Mouse (Mus musculus) ES-E14 (cell line): ENCODE data around the gene Abcf3. TPM values are rescaled to one million over a fixed set of nuclear protein-coding genes. Genes with fewer than 3 reads are reported as not detected.

Experiments used
- DNase-seq: peaks from one replicate; pipeline ENCODE4 v3.0.0-alpha.2; 2013; ENCODE audit warnings: low read depth, low spot score
- H3K27ac ChIP-seq: 2 replicates; pipeline ENCODE4 v1.5.1; 2012; ENCODE audit warnings: low read depth, mild to moderate bottlenecking, low read length, moderate library complexity, mixed read lengths; ENCODE audit not compliant: poor library complexity, insufficient read depth, severe bottlenecking
- H3K36me3 ChIP-seq: 2 replicates; pipeline ENCODE4 v1.6.1; 2012; ENCODE audit warnings: mild to moderate bottlenecking, low read length, moderate library complexity, mixed read lengths; ENCODE audit not compliant: control insufficient read depth, poor library complexity, insufficient read depth, severe bottlenecking
- H3K4me1 ChIP-seq, 2 experiments: fragments of 150-350 bp in 1 of 2; sonication (generic) in 1 of 2; 2 replicates each; pipeline ENCODE4 v1.6.1; 2012; ENCODE audit warnings: low read length in 2 of 2, mild to moderate bottlenecking in 1 of 2, mixed read lengths in 1 of 2; ENCODE audit not compliant: control insufficient read depth in 2 of 2, insufficient read depth in 2 of 2, poor library complexity in 1 of 2
- H3K4me3 ChIP-seq, 2 experiments: fragments of 150-350 bp in 1 of 2; sonication (generic) in 1 of 2; 2 replicates each; pipeline ENCODE4 v1.5.1; 2012; ENCODE audit warnings: low read length in 2 of 2, low read depth in 1 of 2, mild to moderate bottlenecking in 1 of 2, mixed read lengths in 1 of 2; ENCODE audit not compliant: insufficient read depth in 1 of 2, poor library complexity in 1 of 2, severe bottlenecking in 1 of 2
- H3K9ac ChIP-seq: 2 replicates; pipeline ENCODE4 v1.6.1; 2012; ENCODE audit warnings: low read depth, mild to moderate bottlenecking, low read length, mixed read lengths; ENCODE audit not compliant: poor library complexity, insufficient read depth, severe bottlenecking
- H3K9me3 ChIP-seq: fragments of 150-350 bp; sonication (generic); 2 replicates; pipeline ENCODE4 v1.6.1; 2012; ENCODE audit warnings: low read depth, mild to moderate bottlenecking, low read length; ENCODE audit not compliant: control insufficient read depth, insufficient read depth
- CHD2 ChIP-seq: IDR thresholded peaks from 2 replicates; pipeline ENCODE4 v1.6.1; 2014; ENCODE audit warnings: mild to moderate bottlenecking, low read depth, low read length, inconsistent platforms
- HCFC1 ChIP-seq: IDR thresholded peaks from 2 replicates; pipeline ENCODE4 v1.6.1; 2012; ENCODE audit warnings: low read length, inconsistent platforms, borderline replicate concordance; ENCODE audit not compliant: insufficient read depth
- MAFK ChIP-seq: IDR thresholded peaks from 2 replicates; pipeline ENCODE4 v1.6.1; 2014; ENCODE audit warnings: mild to moderate bottlenecking, low read depth, low read length, inconsistent platforms; ENCODE audit not compliant: insufficient read depth
- ZC3H11A ChIP-seq: IDR thresholded peaks from 2 replicates; pipeline ENCODE4 v1.6.1; 2012; ENCODE audit warnings: low read depth, mild to moderate bottlenecking, inconsistent platforms, low read length, borderline replicate concordance
- ZNF384 ChIP-seq: IDR thresholded peaks from 2 replicates; pipeline ENCODE4 v1.6.1; 2012; ENCODE audit warnings: low read depth, low read length, inconsistent platforms
- in situ Hi-C, 2 experiments: fragments of 600-800 bp; cut with MboI; formaldehyde crosslinking; loops; one replicate each; pipeline ENCODE4 v1.15.1; 2025; ENCODE audit warnings: low sequenced_read_pairs in 2 of 2, inconsistent platforms in 1 of 2; ENCODE audit not compliant: unreplicated experiment in 2 of 2
- total RNA-seq: library from RNA; depleted of rRNA; stranded (reverse); fragments of 300-350 nt; gene quantifications from 2 replicates; pipeline ENCODE4 v1.2.3, GENCODE M21; 2012; rRNA removed

Abcf3 gene
- total RNA-seq, 1 experiment, result 49.8 TPM

- TF ChIP-seq MAFK (no peak), ZNF384 (no peak), HCFC1 (no peak), CHD2 (no peak)
- no peak for DNase-seq
- peaks cover 12% of the 10 kb centered on the region for H3K36me3 ChIP-seq
- H3K27ac ChIP-seq, result no peak overlapping the region
- in situ Hi-C loops, result no loop called here
- H3K9me3 ChIP-seq, result no peaks in the 10 kb centered on the region
- H3K4me3 ChIP-seq, result no peak overlapping the region
- H3K4me1 ChIP-seq, result no peaks in the 10 kb centered on the region
- no peak overlapping the region for H3K9ac ChIP-seq
Measured at GRCm38 (mm10) chr16:20600511-20600910, 52.1 kb downstream of the Abcf3 start.

- TF ChIP-seq MAFK (no peak), CHD2 (no peak), ZC3H11A (no peak), ZNF384 (no peak), HCFC1 (no peak)
- no peak overlapping the region for H3K27ac ChIP-seq
- DNase-seq, result no peak
- H3K4me1 ChIP-seq, result no peaks in the 10 kb centered on the region
- in situ Hi-C loops, result no loop called here
- no peaks in the 10 kb centered on the region for H3K9me3 ChIP-seq
- no peak overlapping the region for H3K9ac ChIP-seq
- H3K36me3 ChIP-seq, result peaks cover 39% of the 10 kb centered on the region
- no peak overlapping the region for H3K4me3 ChIP-seq
Measured at GRCm38 (mm10) chr16:20604705-20605104, 56.3 kb downstream of the Abcf3 start.

GRCm38 (mm10) chr16:20610501-20611356 is 62.4 kb downstream of the Abcf3 start:
- peak overlapping the region; percentile 99 for H3K9ac ChIP-seq
- DNase-seq, result peak; percentile 83
- H3K27ac ChIP-seq, result peak overlapping the region; percentile 61; the same call in 1 of the 2 replicates
- no peaks in the 10 kb centered on the region for H3K9me3 ChIP-seq
- peaks cover 25% of the 10 kb centered on the region for H3K36me3 ChIP-seq
- no peaks in the 10 kb centered on the region; a peak in 1 of 4 replicates for H3K4me1 ChIP-seq
- peak overlapping the region; percentile 82 to 95 for H3K4me3 ChIP-seq
- in situ Hi-C loops, result no loop called here
- TF ChIP-seq CHD2, result peak; percentile 72; the same call in 1 of the 2 replicates
- TF ChIP-seq ZC3H11A, result no peak
- TF ChIP-seq MAFK, result no peak
- peak; percentile 84 for TF ChIP-seq HCFC1
- TF ChIP-seq ZNF384, result no peak

Other genes with a start within 250 kb of the Abcf3 start
- gene Parl, start 246.2 kb upstream of the Abcf3 start, total RNA-seq, result 118 and 120 TPM in 2 replicates
- gene Cyp2ab1, start 223.2 kb upstream of the Abcf3 start, total RNA-seq, result 0.36 and 0.79 TPM in 2 replicates
- gene Abcc5, start 122.2 kb upstream of the Abcf3 start, total RNA-seq, result 159 and 168 TPM in 2 replicates
- 159 and 173 TPM in 2 replicates for gene Eif2b5, start 49.8 kb upstream of the Abcf3 start, total RNA-seq
- 10.6 and 10.8 TPM in 2 replicates for gene Dvl3, start 31.6 kb upstream of the Abcf3 start, total RNA-seq
- 170 and 236 TPM in 2 replicates for gene Ap2m1, start 13.1 kb upstream of the Abcf3 start, total RNA-seq
- 0.69 and 1.2 TPM in 2 replicates for gene Vwa5b2, start 40.9 kb downstream of the Abcf3 start, total RNA-seq
- 21.6 and 23.0 TPM in 2 replicates for gene Eef1akmt4, start 63.0 kb downstream of the Abcf3 start, total RNA-seq
- gene Gm49333, start 63.0 kb downstream of the Abcf3 start, total RNA-seq, result not detected in 2 replicates
- 28.9 and 43.3 TPM in 2 replicates for gene Alg3, start 63.2 kb downstream of the Abcf3 start, total RNA-seq
- gene Camk2n2, start 72.7 kb downstream of the Abcf3 start, total RNA-seq, result 0.32 and 0.58 TPM in 2 replicates
- gene Ece2, start 81.3 kb downstream of the Abcf3 start, total RNA-seq, result 6.7 and 11.3 TPM in 2 replicates
- gene Psmd2, start 103.1 kb downstream of the Abcf3 start, total RNA-seq, result 200 and 302 TPM in 2 replicates
- gene Eif4g1, start 119.7 kb downstream of the Abcf3 start, total RNA-seq, result 460 and 546 TPM in 2 replicates
- 1.9 and 2.6 TPM in 2 replicates for gene Fam131a, start 144.7 kb downstream of the Abcf3 start, total RNA-seq
- gene Polr2h, start 169.1 kb downstream of the Abcf3 start, total RNA-seq, result 125 and 134 TPM in 2 replicates
- 38.2 and 104 TPM in 2 replicates for gene Clcn2, start 169.2 kb downstream of the Abcf3 start, total RNA-seq
- gene Chrd, start 184.6 kb downstream of the Abcf3 start, total RNA-seq, result 3.7 and 9.6 TPM in 2 replicates
- gene Thpo, start 185.9 kb downstream of the Abcf3 start, total RNA-seq, result 0.18 and 1.2 TPM in 2 replicates